Mouse (Mus musculus) MEL (cell line): Measurements from ENCODE around the gene Zfp653. TPM values are rescaled to one million over a fixed set of nuclear protein-coding genes. Genes with fewer than 3 reads are reported as not detected.

Source experiments
- DNase-seq: peaks from one replicate; pipeline ENCODE4 v3.0.0; 2011; ENCODE audit warnings: low read depth, low spot score
- H3K27ac ChIP-seq: 2 replicates; pipeline ENCODE4 v1.5.1; 2012; ENCODE audit warnings: low read depth, mild to moderate bottlenecking, control low read depth, low read length, moderate library complexity; ENCODE audit not compliant: control insufficient read depth
- H3K27me3 ChIP-seq, 2 experiments: fragments of 150-350 bp in 1 of 2; sonication (generic) in 1 of 2; 2 replicates each; pipeline ENCODE4 v1.6.1; 2012; ENCODE audit warnings: low read length in 2 of 2, mild to moderate bottlenecking in 2 of 2, improper control_type of control experiment in 1 of 2, moderate library complexity in 1 of 2; ENCODE audit not compliant: insufficient read depth in 2 of 2, control insufficient read depth in 1 of 2
- H3K36me3 ChIP-seq, 2 experiments: 2 replicates each; pipeline ENCODE4 v1.6.1; 2012 to 2014; ENCODE audit warnings: low read length in 2 of 2, improper control_type of control experiment in 1 of 2, inconsistent platforms in 1 of 2, mild to moderate bottlenecking in 1 of 2; ENCODE audit not compliant: insufficient read depth in 2 of 2, control insufficient read depth in 1 of 2
- H3K4me1 ChIP-seq, 2 experiments: fragments of 150-350 bp in 1 of 2; sonication (generic) in 1 of 2; 2 replicates each; pipeline ENCODE4 v1.6.1; 2012; ENCODE audit warnings: low read length in 2 of 2, improper control_type of control experiment in 1 of 2, mild to moderate bottlenecking in 1 of 2; ENCODE audit not compliant: insufficient read depth in 2 of 2, control insufficient read depth in 1 of 2
- H3K4me3 ChIP-seq, 2 experiments: fragments of 150-350 bp in 1 of 2; sonication (generic) in 1 of 2; 2 replicates each; pipeline ENCODE4 v1.5.1; 2012; ENCODE audit warnings: low read depth in 2 of 2, low read length in 2 of 2, mild to moderate bottlenecking in 2 of 2, moderate library complexity in 2 of 2, control low read depth in 1 of 2, improper control_type of control experiment in 1 of 2; ENCODE audit not compliant: control insufficient read depth in 1 of 2, insufficient read depth in 1 of 2
- H3K79me2 ChIP-seq: 2 replicates; pipeline ENCODE4 v1.6.1; 2012; ENCODE audit warnings: mild to moderate bottlenecking, low read length, moderate library complexity; ENCODE audit not compliant: control insufficient read depth, poor library complexity, insufficient read depth
- H3K9ac ChIP-seq: 2 replicates; pipeline ENCODE4 v1.6.1; 2012; ENCODE audit warnings: low read depth, mild to moderate bottlenecking, control low read depth, low read length, moderate library complexity; ENCODE audit not compliant: control insufficient read depth, poor library complexity, severe bottlenecking
- H3K9me3 ChIP-seq: fragments of 150-350 bp; sonication (generic); replicated peaks from 2 replicates; pipeline ENCODE4 v1.6.1; 2012; ENCODE audit warnings: mild to moderate bottlenecking, low read length, improper control_type of control experiment, moderate library complexity; ENCODE audit not compliant: insufficient read depth
- BHLHE40 ChIP-seq: IDR thresholded peaks from 2 replicates; pipeline ENCODE4 v1.6.1; 2012; ENCODE audit warnings: low read depth, mild to moderate bottlenecking, inconsistent platforms, low read length, improper control_type of control experiment, borderline replicate concordance
- CHD1 ChIP-seq: IDR thresholded peaks from 2 replicates; pipeline ENCODE4 v1.6.1; 2012; ENCODE audit warnings: low read depth, mild to moderate bottlenecking, inconsistent platforms, low read length, improper control_type of control experiment
- CHD2 ChIP-seq: IDR thresholded peaks from 2 replicates; pipeline ENCODE4 v1.6.1; 2011; ENCODE audit warnings: low read length, improper control_type of control experiment
- CTCF ChIP-seq, 3 experiments: IDR thresholded peaks in 2 of 3; conservative IDR thresholded peaks in 1 of 3; 2 replicates each; pipeline ENCODE4 v1.5.1; 2011 to 2012; ENCODE audit warnings: low read length in 3 of 3, low read depth in 2 of 3, mild to moderate bottlenecking in 2 of 3, improper control_type of control experiment in 1 of 3, inconsistent platforms in 1 of 3, mixed read lengths in 1 of 3, moderate library complexity in 1 of 3; ENCODE audit not compliant: control insufficient read depth in 1 of 3, insufficient read depth in 1 of 3, poor library complexity in 1 of 3, severe bottlenecking in 1 of 3
- E2F4 ChIP-seq: IDR thresholded peaks from 2 replicates; pipeline ENCODE4 v1.6.1; 2011; ENCODE audit warnings: low read depth, low read length, improper control_type of control experiment, borderline replicate concordance
- ELF1 ChIP-seq: IDR thresholded peaks from 2 replicates; pipeline ENCODE4 v1.6.1; 2014; ENCODE audit warnings: low read depth, mild to moderate bottlenecking, inconsistent platforms, low read length, improper control_type of control experiment, moderate library complexity
- ETS1 ChIP-seq: IDR thresholded peaks from 2 replicates; pipeline ENCODE4 v1.6.1; 2012; ENCODE audit warnings: low read depth, mild to moderate bottlenecking, inconsistent platforms, low read length, improper control_type of control experiment, moderate library complexity
- GABPA ChIP-seq: IDR thresholded peaks from 2 replicates; pipeline ENCODE4 v1.6.1; 2012; ENCODE audit warnings: low read depth, mild to moderate bottlenecking, inconsistent platforms, low read length, improper control_type of control experiment, moderate library complexity
- GATA1 ChIP-seq: IDR thresholded peaks from 2 replicates; pipeline ENCODE4 v1.6.1; 2011; ENCODE audit warnings: low read depth, low read length, improper control_type of control experiment
- HCFC1 ChIP-seq: IDR thresholded peaks from 2 replicates; pipeline ENCODE4 v1.6.1; 2012; ENCODE audit warnings: low read depth, mild to moderate bottlenecking, inconsistent platforms, low read length, improper control_type of control experiment, moderate library complexity
- JUND ChIP-seq: IDR thresholded peaks from 2 replicates; pipeline ENCODE4 v1.6.1; 2011; ENCODE audit warnings: low read depth, mild to moderate bottlenecking, improper control_type of control experiment, low read length
- KAT2A ChIP-seq: conservative IDR thresholded peaks from 2 replicates; pipeline ENCODE4 v1.6.1; 2012; ENCODE audit warnings: low read depth, low read length, improper control_type of control experiment, inconsistent platforms
- MAFK ChIP-seq: IDR thresholded peaks from 2 replicates; pipeline ENCODE4 v1.6.1; 2011; ENCODE audit warnings: low read depth, mild to moderate bottlenecking, low read length, improper control_type of control experiment, borderline replicate concordance
- MAX ChIP-seq: IDR thresholded peaks from 2 replicates; pipeline ENCODE4 v1.6.1; 2011; ENCODE audit warnings: low read length, improper control_type of control experiment
- MAZ ChIP-seq: IDR thresholded peaks from 2 replicates; pipeline ENCODE4 v1.6.1; 2012; ENCODE audit warnings: low read depth, mild to moderate bottlenecking, inconsistent platforms, low read length, improper control_type of control experiment
- MEF2A ChIP-seq: IDR thresholded peaks from 2 replicates; pipeline ENCODE4 v1.6.1; 2014; ENCODE audit warnings: low read depth, mild to moderate bottlenecking, inconsistent platforms, low read length, improper control_type of control experiment; ENCODE audit not compliant: poor library complexity, insufficient replicate concordance, severe bottlenecking; ENCODE audit errors: extremely low read depth
- MXI1 ChIP-seq: IDR thresholded peaks from 2 replicates; pipeline ENCODE4 v1.6.1; 2011; ENCODE audit warnings: mild to moderate bottlenecking, low read depth, low read length, improper control_type of control experiment
- MYB ChIP-seq: IDR thresholded peaks from 2 replicates; pipeline ENCODE4 v1.6.1; 2011; ENCODE audit warnings: mild to moderate bottlenecking, low read depth, low read length, improper control_type of control experiment
- NELFE ChIP-seq: IDR thresholded peaks from 2 replicates; pipeline ENCODE4 v1.6.1; 2011; ENCODE audit warnings: low read depth, low read length, improper control_type of control experiment
- NRF1 ChIP-seq: IDR thresholded peaks from 2 replicates; pipeline ENCODE4 v1.6.1; 2014; ENCODE audit warnings: low read depth, mild to moderate bottlenecking, inconsistent platforms, low read length, improper control_type of control experiment, moderate library complexity; ENCODE audit not compliant: poor library complexity, insufficient read depth, severe bottlenecking
- POLR2A ChIP-seq, 2 experiments: IDR thresholded peaks; 2 replicates each; pipeline ENCODE4 v1.6.1; 2011 to 2012; ENCODE audit warnings: low read length in 2 of 2, mild to moderate bottlenecking in 2 of 2, control low read depth in 1 of 2, improper control_type of control experiment in 1 of 2, low read depth in 1 of 2, moderate library complexity in 1 of 2; ENCODE audit not compliant: control insufficient read depth in 1 of 2, insufficient read depth in 1 of 2, poor library complexity in 1 of 2
- POLR2AphosphoS2 ChIP-seq: IDR thresholded peaks from 2 replicates; pipeline ENCODE4 v1.6.1; 2011; ENCODE audit warnings: low read length, improper control_type of control experiment
- POLR2AphosphoS5 ChIP-seq: IDR thresholded peaks from 2 replicates; pipeline ENCODE4 v1.6.1; 2012; ENCODE audit warnings: low read depth, borderline replicate concordance, mild to moderate bottlenecking, inconsistent platforms, low read length, moderate library complexity, mixed read lengths
- RCOR1 ChIP-seq: IDR thresholded peaks from 2 replicates; pipeline ENCODE4 v1.6.1; 2012; ENCODE audit warnings: low read depth, mild to moderate bottlenecking, inconsistent platforms, low read length, improper control_type of control experiment
- SMC3 ChIP-seq: IDR thresholded peaks from 2 replicates; pipeline ENCODE4 v1.6.1; 2011; ENCODE audit warnings: low read depth, low read length, improper control_type of control experiment
- TAL1 ChIP-seq: IDR thresholded peaks from 2 replicates; pipeline ENCODE4 v1.6.1; 2012; ENCODE audit warnings: mild to moderate bottlenecking, inconsistent platforms, low read length, moderate library complexity, mixed read lengths
- TBP ChIP-seq: IDR thresholded peaks from 2 replicates; pipeline ENCODE4 v1.8.0; 2011; ENCODE audit warnings: low read depth, low read length, improper control_type of control experiment
- TCF12 ChIP-seq: IDR thresholded peaks from 2 replicates; pipeline ENCODE4 v1.6.1; 2014; ENCODE audit warnings: low read depth, mild to moderate bottlenecking, inconsistent platforms, low read length, improper control_type of control experiment, moderate library complexity
- UBTF ChIP-seq: IDR thresholded peaks from 2 replicates; pipeline ENCODE4 v1.6.1; 2012; ENCODE audit warnings: low read depth, mild to moderate bottlenecking, inconsistent platforms, low read length, improper control_type of control experiment, moderate library complexity, borderline replicate concordance; ENCODE audit not compliant: insufficient read depth
- USF1 ChIP-seq: IDR thresholded peaks from 2 replicates; pipeline ENCODE4 v1.6.1; 2014; ENCODE audit warnings: low read depth, mild to moderate bottlenecking, inconsistent platforms, low read length, improper control_type of control experiment, moderate library complexity
- USF2 ChIP-seq, 2 experiments: IDR thresholded peaks; 2 replicates each; pipeline ENCODE4 v1.6.1; 2011 to 2012; ENCODE audit warnings: improper control_type of control experiment in 2 of 2, low read length in 2 of 2, borderline replicate concordance in 1 of 2, inconsistent platforms in 1 of 2, low read depth in 1 of 2, mild to moderate bottlenecking in 1 of 2; ENCODE audit not compliant: insufficient read depth in 1 of 2
- ZC3H11A ChIP-seq: IDR thresholded peaks from 2 replicates; pipeline ENCODE4 v1.6.1; 2012; ENCODE audit warnings: low read depth, mild to moderate bottlenecking, inconsistent platforms, low read length, improper control_type of control experiment
- ZKSCAN1 ChIP-seq: IDR thresholded peaks from 2 replicates; pipeline ENCODE4 v1.6.1; 2012; ENCODE audit warnings: low read depth, mild to moderate bottlenecking, inconsistent platforms, low read length, improper control_type of control experiment, moderate library complexity
- ZNF384 ChIP-seq: IDR thresholded peaks from 2 replicates; pipeline ENCODE4 v1.6.1; 2012; ENCODE audit warnings: low read depth, mild to moderate bottlenecking, inconsistent platforms, low read length, improper control_type of control experiment
- polyA plus RNA-seq, 2 experiments: library from polyadenylated mRNA; stranded (reverse) in 1 of 2; unstranded in 1 of 2; fragments of >175 nt in 1 of 2; fragments of >200 nt in 1 of 2; gene quantifications; 2 replicates each; pipeline versions ENCODE4 v1.2.1 to v1.2.4; 2012; ENCODE audit warnings: low replicate concordance in 2 of 2, low read depth in 1 of 2; ENCODE audit not compliant: insufficient read length in 2 of 2, insufficient read depth in 1 of 2, missing spikeins in 1 of 2
- total RNA-seq: library from RNA; depleted of rRNA; stranded (reverse); fragments of 300-350 nt; gene quantifications from 2 replicates; pipeline ENCODE4 v1.2.3, GENCODE M21; 2012; rRNA removed

Gene Zfp653
- total RNA-seq, result 16.7 and 19.2 TPM in 2 replicates
- polyA plus RNA-seq, result 10 to 100 TPM in 1 of 2 experiments, not detected in 1; 40.4 TPM

- Histone ChIP-seq H3K4me3 (peak within 1 kb of the TSS; percentile 74 to 78), H3K79me2 (peaks cover 6% of the 10 kb centered on the region), H3K9me3 (no peaks in the 10 kb centered on the region), H3K36me3 (peaks cover 0 to 6% of the 10 kb centered on the region in 2 experiments; a peak in 2 of 4 replicates), H3K27me3 (no peaks in the 10 kb centered on the region), H3K9ac (peak within 1 kb of the TSS; percentile 83), H3K27ac (peak within 1 kb of the TSS; percentile 69), H3K4me1 (peaks cover 1 to 10% of the 10 kb centered on the region in 2 experiments)
- peak; percentile 100 for DNase-seq
- TF ChIP-seq RCOR1, result no peak
- peak; percentile 89; the same call in 1 of the 2 replicates for TF ChIP-seq E2F4
- TF ChIP-seq ZKSCAN1, result peak; percentile 14; the same call in 1 of the 2 replicates
- TF ChIP-seq ZC3H11A, result 0 out of 2 replicates have a peak, but pooled peaks have one; percentile 29
- 0 out of 2 replicates have a peak, but pooled peaks have one; percentile 19 for TF ChIP-seq CHD2
- peak; percentile 69; the same call in 1 of the 2 replicates for TF ChIP-seq POLR2AphosphoS5
- TF ChIP-seq MYB, result peak; percentile 68
- TF ChIP-seq CTCF (IDR thresholded peaks at IDR 0.05 in 2 of 3, conservative IDR thresholded peaks at IDR 0.05 in 1 of 3; ENCODE audit: control insufficient read depth in 1 of 3, insufficient read depth in 1 of 3, low read depth in 2 of 3, low read length in 3 of 3, poor library complexity in 1 of 3, severe bottlenecking in 1 of 3), result peak in 1 of 3 experiments; percentile 5; a peak in 1 of 6 replicates
- TF ChIP-seq GATA1, result no peak
- peak; percentile 83 for TF ChIP-seq TCF12
- no peak; the same call in 1 of the 2 replicates for TF ChIP-seq ZNF384
- peak; percentile 98 for TF ChIP-seq HCFC1
- peak; percentile 92 to 98 for TF ChIP-seq POLR2A (IDR thresholded peaks at IDR 0.05; ENCODE audit: control insufficient read depth in 1 of 2, insufficient read depth in 1 of 2, low read depth in 1 of 2, low read length in 2 of 2, poor library complexity in 1 of 2)
- TF ChIP-seq MAZ, result peak; percentile 98
- TF ChIP-seq MAFK, result no peak; the same call in 1 of the 2 replicates
- no peak for TF ChIP-seq BHLHE40
- TF ChIP-seq NRF1, result peak; percentile 98; the same call in 1 of the 2 replicates
- no peak for TF ChIP-seq USF2 (IDR thresholded peaks at IDR 0.05; ENCODE audit: borderline replicate concordance in 1 of 2, insufficient read depth in 1 of 2, low read depth in 1 of 2, low read length in 2 of 2)
- peak; percentile 76 for TF ChIP-seq TBP
- peak; percentile 92 for TF ChIP-seq ELF1
- peak; percentile 63 for TF ChIP-seq MAX
- peak; percentile 20; the same call in 1 of the 2 replicates for TF ChIP-seq SMC3
- TF ChIP-seq JUND, result no peak
- peak; percentile 96 for TF ChIP-seq KAT2A
- no peak for TF ChIP-seq MEF2A
- peak; percentile 99 for TF ChIP-seq POLR2AphosphoS2
- peak; percentile 55 for TF ChIP-seq ETS1
- TF ChIP-seq UBTF, result peak; percentile 84; the same call in 1 of the 2 replicates
- TF ChIP-seq NELFE, result peak; percentile 95
- no peak for TF ChIP-seq CHD1
- TF ChIP-seq TAL1, result no peak
- TF ChIP-seq USF1, result peak; percentile 65
- 0 out of 2 replicates have a peak, but pooled peaks have one; percentile 46 for TF ChIP-seq GABPA
- TF ChIP-seq MXI1, result peak; percentile 87
Observed at GRCm38 (mm10) chr9:22070791-22071573, at the start of gene Zfp653, which contains the start of gene Gm49318. Zfp653 (minus strand) TSS chr9:22071376. Gm49318 (minus strand) TSS chr9:22071259.
